Mouse (Mus musculus) forelimb bud, embryonic 11.5 days (tissue): ENCODE measurements at regions not wholly inside any gene's neighbourhood (a gene's known extent, or its start where the extent isn't known, plus 50 kb on each side); places are given as distances from the start of the nearest gene placed in this dataset.
A peak's percentile ranks its signal among the peaks of the same experiment; 100 is the strongest.

ENCODE experiments used
- DNase-seq: peaks from one replicate; pipeline ENCODE4 v3.0.0-alpha.2; 2012; ENCODE audit warnings: low read depth, low spot score

DNA sequence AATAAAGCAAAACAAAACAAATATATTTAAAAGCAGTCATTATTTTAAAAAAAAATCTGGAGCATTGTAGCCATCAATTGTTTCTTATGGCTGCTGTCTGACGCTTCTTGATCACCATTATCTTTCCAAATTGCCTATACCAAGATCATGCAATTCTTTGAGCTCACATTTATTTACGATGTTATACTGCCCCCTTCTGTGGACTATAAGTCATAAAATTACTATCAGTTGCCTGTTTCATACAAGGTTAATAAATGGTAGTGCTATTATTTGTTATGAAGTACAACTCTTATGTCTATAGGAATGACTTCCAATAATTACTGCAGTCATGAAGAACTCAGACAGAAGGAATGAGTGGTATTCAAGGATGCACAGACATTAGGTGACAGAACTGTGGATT, 57.3 kb upstream of the Eda2r start:
- no peak for DNase-seq

DNA sequence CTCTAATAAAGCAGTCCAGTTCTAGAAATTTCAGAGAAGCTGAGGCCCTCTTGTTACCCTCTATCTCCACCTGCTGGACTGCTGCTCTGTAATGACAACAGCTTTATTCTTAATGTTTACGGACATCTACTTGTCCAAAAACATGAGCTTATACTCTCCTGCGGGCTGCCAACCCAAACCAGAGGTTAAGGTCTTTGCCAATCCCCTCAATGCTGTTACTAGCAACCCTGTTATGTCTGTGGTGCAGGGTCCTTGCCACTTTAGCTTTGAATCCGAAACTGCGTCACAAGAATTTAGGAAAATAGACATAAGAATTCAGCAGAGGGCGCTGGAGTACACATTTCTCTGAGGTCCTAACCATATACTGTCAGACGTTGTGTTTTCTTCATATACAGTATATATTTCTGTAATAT, 54.4 kb upstream of the Eda2r start:
- peak; percentile 46 for DNase-seq
